Mouse (Mus musculus) right cerebral cortex, adult 2 months (tissue): ENCODE measurements around the gene Npr1.

Experiments
- DNase-seq, 2 experiments: peaks; one replicate each; pipeline ENCODE4 v3.0.0; 2021 to 2022; ENCODE audit warnings: low spot score in 2 of 2

Gene Npr1

DNA sequence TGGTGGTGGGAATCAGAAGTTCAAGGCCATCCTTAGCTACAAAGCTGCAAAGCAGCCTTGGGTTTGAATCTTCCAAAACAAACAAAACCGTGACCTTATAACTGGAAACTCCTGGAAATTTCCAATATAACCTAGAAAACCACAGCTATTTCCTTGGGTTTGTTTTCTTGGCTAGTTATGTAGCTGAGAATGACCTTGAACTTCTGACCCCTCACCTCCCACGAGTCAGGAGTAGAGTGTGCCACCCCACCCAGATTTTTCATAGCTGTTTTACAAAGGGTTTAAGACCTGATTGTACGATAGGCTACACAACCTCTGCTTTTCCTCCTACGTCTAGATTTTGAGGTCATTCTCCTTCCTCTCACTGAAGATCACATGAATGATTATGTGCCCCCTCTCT lies 28.5 kb downstream of the Npr1 start:
- no peak for DNase-seq

- DNase-seq: no peak
These were observed 31.5 kb downstream of the Npr1 start for GRCm38 (mm10) chr3:90434073-90434730.

GRCm38 (mm10) chr3:90433381-90434020 lies 32.2 kb downstream of the Npr1 start, which contains the start of gene Ints3:
Gene Ints3 (minus strand): TSS chr3:90433622.
- peak; percentile 100 for DNase-seq

- DNase-seq: peak; percentile 36 to 55
These were observed 32.9 kb downstream of the Npr1 start for GRCm38 (mm10) chr3:90432811-90433219.

GRCm38 (mm10) chr3:90432348-90432747 lies 33.3 kb downstream of the Npr1 start:
- DNase-seq: no peak

GRCm38 (mm10) chr3:90429576-90429975 lies 36.1 kb downstream of the Npr1 start:
- no peak for DNase-seq

DNA sequence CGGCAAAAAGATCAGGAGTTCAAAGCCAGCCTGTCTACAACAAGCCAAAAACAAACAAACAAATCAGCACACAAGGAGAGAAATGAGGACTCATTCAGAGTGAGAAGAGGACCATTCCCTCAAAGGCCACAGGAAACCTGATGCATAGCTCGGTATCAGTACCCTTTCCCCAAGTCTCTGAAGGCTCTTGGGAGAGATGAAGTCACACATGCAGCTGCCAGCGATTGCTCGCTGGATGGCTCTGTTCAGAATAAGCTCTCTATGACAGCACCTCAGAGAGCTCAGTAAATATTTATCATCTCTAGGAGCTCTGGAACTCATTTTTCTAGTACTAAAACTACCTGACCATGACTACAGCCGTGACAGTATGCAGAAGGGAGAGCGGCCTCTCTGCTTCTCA lies 37.5 kb downstream of the Npr1 start:
- no peak for DNase-seq

- DNase-seq: no peak
These were observed 38.1 kb downstream of the Npr1 start for GRCm38 (mm10) chr3:90427574-90427973.

DNA sequence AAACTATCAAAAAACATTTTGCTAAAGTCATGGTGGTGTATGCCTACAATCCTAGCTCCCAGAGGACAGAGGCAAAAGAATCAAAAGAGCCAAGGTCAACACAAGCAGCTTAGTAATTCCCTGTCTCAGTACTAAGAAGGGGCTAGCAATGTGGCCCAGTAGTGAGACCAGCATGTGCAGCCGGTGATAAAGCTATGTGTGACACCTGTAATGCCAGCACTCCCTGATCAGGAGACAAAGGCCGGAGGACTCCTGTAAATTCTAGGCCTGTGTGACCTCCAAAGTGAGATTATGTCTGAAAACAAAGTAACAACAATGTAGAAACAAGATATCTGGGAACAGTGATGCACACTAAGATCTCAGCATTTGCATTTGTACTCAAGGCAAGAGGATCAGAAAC lies 40.2 kb downstream of the Npr1 start:
- DNase-seq: no peak

DNA sequence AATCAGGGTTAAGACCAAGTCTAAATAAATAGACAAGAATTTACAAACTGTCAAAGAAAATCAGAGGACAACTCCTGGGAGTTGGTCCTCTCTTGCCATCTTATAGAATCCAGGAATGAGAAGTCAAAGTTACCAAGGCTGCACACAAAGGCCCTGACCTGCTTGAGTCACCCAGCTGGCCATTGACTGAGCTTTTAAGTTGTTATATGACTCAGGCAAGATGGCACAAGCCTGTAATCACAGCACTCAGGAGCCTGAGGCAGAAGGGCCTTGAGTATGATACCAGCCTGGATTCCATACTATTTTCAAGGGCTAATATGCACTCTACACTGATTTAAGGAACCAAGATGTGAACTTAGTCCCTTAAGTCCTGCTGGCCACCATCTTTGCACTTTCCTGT lies 42.1 kb downstream of the Npr1 start:
- no peak for DNase-seq

GRCm38 (mm10) chr3:90420696-90421095 lies 45.0 kb downstream of the Npr1 start:
- no peak for DNase-seq

GRCm38 (mm10) chr3:90413011-90413396 lies 52.7 kb downstream of the Npr1 start:
- DNase-seq: no peak

DNA sequence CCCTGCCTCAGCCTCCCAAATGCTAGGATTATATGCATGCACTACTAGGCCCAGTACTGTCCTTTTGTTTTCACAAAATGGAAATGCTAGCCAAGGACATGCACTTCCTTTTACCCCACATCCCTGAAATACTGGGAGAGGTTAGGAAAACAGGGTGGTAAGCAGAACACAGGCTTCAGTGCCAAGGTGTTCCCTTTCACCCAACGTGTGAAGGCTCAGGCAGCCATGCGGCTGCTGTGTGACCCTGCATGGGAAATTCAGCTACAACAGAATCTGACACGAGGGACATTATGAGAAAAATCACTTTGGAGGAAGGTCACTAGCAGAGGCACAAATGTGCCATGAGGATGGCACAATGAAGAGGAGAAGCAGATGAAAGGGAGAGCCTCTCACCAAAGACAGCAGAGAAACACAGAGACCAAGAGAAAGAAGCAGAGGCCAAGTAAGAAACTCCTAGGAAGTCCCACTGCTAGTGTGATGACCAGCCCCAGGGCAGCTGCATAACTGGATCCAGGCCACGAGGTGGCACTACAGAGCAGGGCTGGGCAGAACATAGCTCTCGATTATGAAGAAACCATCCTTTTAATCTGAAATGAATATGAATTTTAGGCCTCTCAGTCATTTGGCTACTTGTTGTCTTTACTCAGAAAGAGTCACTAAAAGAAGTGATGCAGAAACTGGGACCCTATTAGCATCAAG lies 53.2 kb downstream of the Npr1 start:
- DNase-seq: peak; percentile 70 to 73

- DNase-seq: no peak
These were observed 56.9 kb downstream of the Npr1 start for GRCm38 (mm10) chr3:90408721-90409120.

DNA sequence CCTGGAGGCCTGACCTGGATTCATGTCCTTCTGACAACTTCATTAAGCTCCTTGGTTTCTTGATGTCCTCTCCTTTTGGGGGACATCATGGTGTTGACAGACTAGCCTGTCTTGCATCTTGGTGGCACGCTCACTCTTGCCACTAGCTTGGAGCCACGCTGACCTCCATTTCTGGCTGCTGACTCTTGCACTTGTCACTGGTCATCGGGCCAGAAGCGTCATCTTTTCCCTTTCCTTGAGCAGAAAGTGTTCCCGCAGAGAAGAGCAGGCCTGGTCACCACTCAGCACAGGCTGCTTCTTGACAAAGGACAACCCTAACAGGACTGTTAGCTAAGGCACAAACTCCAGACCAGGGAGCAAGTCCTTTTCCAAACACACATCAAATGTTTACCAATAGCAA lies 59.3 kb downstream of the Npr1 start:
- DNase-seq: no peak

DNA sequence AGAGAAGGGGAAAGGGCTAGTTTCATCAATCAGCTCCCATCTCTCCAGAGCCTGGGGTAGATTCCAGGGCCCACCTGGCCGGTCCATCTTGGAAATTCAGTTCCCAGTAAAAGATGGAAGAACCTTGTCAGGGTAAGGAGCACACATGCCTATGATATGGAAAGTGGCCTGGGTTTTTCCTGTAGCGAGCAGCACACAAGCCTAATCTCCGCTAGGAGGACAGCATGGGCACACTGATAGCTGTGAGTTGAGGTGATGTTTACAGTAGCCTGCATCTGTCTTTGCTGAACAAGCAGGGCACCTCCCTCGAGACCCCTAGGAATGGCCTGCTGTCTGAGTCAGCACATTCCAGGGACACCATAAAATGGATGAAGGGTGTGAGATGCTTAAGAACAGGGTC lies 61.1 kb downstream of the Npr1 start:
- no peak for DNase-seq

DNA sequence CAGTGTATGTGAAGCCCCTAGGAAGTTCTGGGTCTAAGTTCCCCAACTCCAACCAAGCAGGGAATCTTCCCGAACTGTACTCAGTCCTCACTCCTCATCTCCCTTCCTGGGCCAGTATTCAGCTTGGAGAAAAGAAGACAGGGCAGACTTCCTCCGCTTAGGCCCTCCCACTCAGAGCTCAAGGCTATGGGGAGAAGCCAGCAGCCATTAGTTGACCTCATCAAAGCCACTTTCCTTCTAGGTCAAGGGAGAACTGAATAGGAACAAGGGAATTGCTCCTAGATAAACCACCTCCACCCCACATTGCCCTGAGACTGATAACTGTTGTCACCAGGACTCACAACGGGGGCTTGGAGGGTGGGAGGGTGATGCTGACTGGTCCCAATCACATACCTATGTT lies 61.5 kb downstream of the Npr1 start:
- DNase-seq: no peak

DNA sequence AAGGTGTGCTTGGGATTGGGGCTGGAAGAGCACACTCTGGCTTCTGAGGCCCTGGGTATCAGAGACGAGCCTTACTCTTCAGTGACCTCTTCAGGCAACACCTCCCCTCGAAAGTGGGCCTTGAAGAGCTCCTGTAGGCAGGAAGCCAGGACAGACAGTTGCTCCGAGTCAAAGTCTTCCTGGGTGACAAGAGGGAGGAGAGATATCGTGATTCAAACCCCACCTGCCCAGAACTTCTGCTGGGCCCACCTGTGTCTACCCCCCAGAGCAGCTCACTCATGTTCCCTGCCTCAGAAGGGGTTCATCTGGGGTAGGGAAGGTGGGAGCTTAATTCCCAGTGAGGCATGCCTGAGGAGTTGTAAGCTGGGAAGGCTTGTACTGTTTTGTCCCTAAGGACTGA lies 64.7 kb downstream of the Npr1 start:
- DNase-seq: no peak
